Mouse (Mus musculus) heart, embryonic 10.5 days (tissue): Measurements from ENCODE around the gene Antxr1. TPM values are rescaled to one million over a fixed set of nuclear protein-coding genes. Genes with fewer than 3 reads are reported as not detected.

Source experiments
- DNase-seq: peaks from one replicate; pipeline ENCODE4 v3.0.0-alpha.2; 2017; ENCODE audit warnings: low spot score
- H3K27ac ChIP-seq: fragments of 300-500 bp; sonication (generic); 2 replicates; pipeline ENCODE4 v1.5.1; 2016; ENCODE audit warnings: mild to moderate bottlenecking
- H3K27me3 ChIP-seq: fragments of 300-500 bp; sonication (generic); 2 replicates; pipeline ENCODE4 v1.6.1; 2016; ENCODE audit warnings: mild to moderate bottlenecking; ENCODE audit not compliant: poor library complexity, insufficient read depth, severe bottlenecking
- H3K36me3 ChIP-seq: fragments of 300-500 bp; sonication (generic); 2 replicates; pipeline ENCODE4 v1.6.1; 2016; ENCODE audit warnings: mild to moderate bottlenecking, moderate library complexity
- H3K4me1 ChIP-seq: fragments of 300-500 bp; sonication (generic); 2 replicates; pipeline ENCODE4 v1.6.1; 2016; ENCODE audit warnings: mild to moderate bottlenecking
- H3K4me3 ChIP-seq: fragments of 300-500 bp; sonication (generic); 2 replicates; pipeline ENCODE4 v1.5.1; 2016; ENCODE audit warnings: mild to moderate bottlenecking, moderate library complexity
- H3K9me3 ChIP-seq: fragments of 300-500 bp; sonication (generic); 2 replicates; pipeline ENCODE4 v1.6.1; 2016; ENCODE audit warnings: mild to moderate bottlenecking, moderate library complexity
- WGBS: fragments of 180-500 bp; shearing (Covaris S2); methylation state at CpG from one replicate; pipeline ENCODE4 v1.1.7; 2016; 5-methylcytosine and 5-hydroxymethylcytosine counted together
- polyA plus RNA-seq: library from polyadenylated mRNA; unstranded; fragments of >200 nt; fragmentation: Nextera tagmentation; extraction: Ambion mirVana; gene quantifications from 2 replicates; pipeline ENCODE4 v1.2.1, GENCODE M21; 2016

The Antxr1 gene
- polyA plus RNA-seq, 1 experiment from 2014 or later = 3.8 TPM

DNA sequence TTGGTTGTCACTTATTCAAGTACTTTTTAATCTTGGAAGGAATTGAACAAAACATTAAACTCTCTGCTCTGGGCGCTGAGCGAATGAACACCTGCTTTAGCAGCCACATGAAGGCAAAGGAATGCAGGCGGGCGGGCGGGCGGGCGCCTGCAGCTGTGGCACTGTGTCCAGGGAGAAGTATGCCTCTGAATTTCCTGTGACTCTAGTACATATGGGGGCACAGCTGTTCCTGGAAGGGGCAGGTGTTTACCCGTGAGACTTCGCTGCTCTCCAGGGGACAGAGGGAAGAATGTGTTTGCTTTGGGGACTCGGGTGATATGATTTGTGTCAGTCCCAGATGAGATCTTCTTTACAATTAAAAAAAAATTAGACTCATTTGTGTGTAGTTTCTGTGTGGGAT lies 107.7 kb downstream of the Antxr1 start:
- Histone ChIP-seq H3K36me3 (0 out of 2 replicates have a peak, but pooled peaks cover 2% of the 10 kb centered on the region), H3K4me3 (no peak overlapping the region), H3K27me3 (no peaks in the 10 kb centered on the region), H3K27ac (no peak overlapping the region), H3K4me1 (peaks cover 13% of the 10 kb centered on the region), H3K9me3 (no peaks in the 10 kb centered on the region)
- WGBS = 80% methylated on average over 10 of the region's 10 CpGs
- no peak for DNase-seq

DNA sequence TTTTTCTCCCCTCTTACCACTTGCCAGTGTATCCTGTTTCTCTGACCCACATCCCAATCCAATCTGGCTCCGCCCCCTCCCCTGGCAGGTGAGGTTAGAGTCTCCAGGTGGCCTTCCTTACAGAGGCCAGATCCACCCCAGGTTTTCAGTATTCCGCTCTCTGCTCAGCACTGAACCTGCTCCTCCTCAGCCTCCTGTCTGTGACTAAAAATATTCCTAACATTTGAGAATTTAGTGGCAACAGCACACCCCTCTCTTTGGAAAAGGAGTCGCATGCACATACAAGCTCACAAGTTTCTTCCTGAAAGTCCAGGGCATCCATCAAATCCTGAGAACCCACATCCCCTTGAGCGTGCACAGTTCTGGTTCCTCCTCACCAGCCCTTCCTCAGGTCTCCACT lies 109.3 kb downstream of the Antxr1 start:
- Histone ChIP-seq H3K27ac (no peak overlapping the region), H3K4me3 (no peak overlapping the region), H3K36me3 (0 out of 2 replicates have a peak, but pooled peaks cover 2% of the 10 kb centered on the region), H3K4me1 (peaks cover 17% of the 10 kb centered on the region), H3K9me3 (no peaks in the 10 kb centered on the region), H3K27me3 (no peaks in the 10 kb centered on the region)
- no peak for DNase-seq
- WGBS = 74% methylated on average over 4 of the region's 4 CpGs

GRCm38 (mm10) chr6:87225286-87225685 lies 110.3 kb downstream of the Antxr1 start:
- 89% methylated on average over 1 of the region's 1 CpGs for WGBS
- H3K36me3 ChIP-seq = 0 out of 2 replicates have a peak, but pooled peaks cover 2% of the 10 kb centered on the region
- H3K27me3 ChIP-seq = no peaks in the 10 kb centered on the region
- no peak overlapping the region for H3K27ac ChIP-seq
- no peak overlapping the region for H3K4me3 ChIP-seq
- DNase-seq = no peak
- peaks cover 17% of the 10 kb centered on the region for H3K4me1 ChIP-seq
- H3K9me3 ChIP-seq = no peaks in the 10 kb centered on the region

DNA sequence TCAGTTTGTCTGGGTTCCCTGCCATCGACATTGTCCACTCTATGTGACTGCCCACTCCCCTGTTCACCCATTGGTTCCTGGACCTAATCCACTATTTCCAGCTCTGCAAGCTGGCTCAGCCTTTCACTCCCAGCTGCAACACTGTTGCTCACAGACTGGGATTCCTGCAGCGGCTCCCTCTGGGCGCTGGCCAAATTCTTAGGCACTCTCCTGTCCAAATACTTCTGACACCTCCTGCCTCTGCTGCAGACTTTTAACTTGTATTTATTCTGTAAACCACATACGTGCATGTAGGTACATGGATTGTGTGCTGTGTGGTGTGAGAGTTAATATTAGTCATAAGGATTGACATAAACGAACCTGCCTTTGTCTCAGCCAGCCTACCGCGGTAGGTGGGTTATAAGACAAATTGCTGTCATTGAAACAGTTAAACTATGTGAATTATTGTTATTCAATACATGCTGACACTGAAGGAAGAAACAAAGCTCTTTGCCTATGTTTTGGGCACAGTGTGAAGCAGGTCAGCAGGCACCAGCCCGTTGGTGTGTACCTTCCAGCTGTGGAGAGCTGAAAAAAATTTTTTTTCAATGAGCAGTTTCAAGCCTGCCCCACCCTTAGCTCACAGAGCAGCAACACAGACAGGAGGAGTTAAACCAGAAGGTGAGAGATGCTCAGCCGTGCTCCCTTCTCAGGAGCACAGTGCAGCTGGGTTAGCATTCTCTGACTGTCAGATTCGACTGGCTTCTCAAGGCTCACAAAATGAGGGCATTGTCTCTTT lies 112.6 kb downstream of the Antxr1 start:
- Histone ChIP-seq H3K4me3 (no peak overlapping the region), H3K36me3 (no peaks in the 10 kb centered on the region), H3K27me3 (no peaks in the 10 kb centered on the region), H3K27ac (no peak overlapping the region), H3K4me1 (peaks cover 27% of the 10 kb centered on the region), H3K9me3 (no peaks in the 10 kb centered on the region)
- no peak for DNase-seq
- WGBS = 70% methylated on average over 10 of the region's 10 CpGs

DNA sequence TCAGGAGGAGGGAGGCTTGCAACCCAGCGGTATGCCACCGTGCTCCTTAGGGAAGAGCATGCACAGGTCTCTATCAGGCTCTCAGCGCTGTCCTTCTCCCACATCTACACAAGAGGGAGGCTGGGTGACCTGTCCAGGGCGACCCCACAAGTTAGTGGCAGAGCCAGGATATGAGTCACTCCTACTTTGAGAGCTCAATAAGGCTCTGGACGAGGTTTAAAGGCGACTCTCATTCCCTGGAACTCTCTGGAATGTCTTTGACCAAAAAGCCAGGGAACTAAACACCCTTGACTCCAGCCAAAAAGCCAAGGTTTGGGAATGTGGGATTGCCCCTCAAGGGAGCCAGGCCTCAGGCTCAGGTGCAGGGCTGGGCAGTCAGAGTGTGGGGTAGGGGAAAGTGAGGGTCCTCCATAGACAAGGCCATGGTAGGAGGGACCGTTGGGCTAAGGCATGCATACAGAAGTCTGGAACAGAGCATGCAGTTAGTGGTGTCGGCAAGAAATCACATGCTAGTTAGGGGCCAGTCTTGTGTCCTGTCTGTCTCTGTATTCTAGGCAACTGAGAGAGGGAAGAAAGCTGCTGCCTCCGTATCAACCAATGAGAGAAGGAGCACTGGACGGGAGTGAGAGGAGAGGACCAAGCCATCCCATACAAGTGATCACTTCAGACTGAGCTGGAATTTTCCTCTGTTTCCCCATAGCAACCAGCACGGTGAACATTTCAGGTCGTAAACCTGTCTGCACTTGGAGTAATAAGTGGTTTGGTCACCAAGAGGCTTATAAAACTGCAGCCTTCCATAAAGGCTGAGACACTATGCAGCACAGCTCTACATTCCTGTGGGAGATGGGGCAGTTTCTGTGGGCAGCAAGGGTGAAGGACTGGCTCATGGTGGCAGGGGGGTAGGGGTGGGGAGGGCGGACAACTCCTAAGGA lies 116.3 kb downstream of the Antxr1 start:
- H3K4me1 ChIP-seq = peaks cover 26% of the 10 kb centered on the region
- no peak for DNase-seq
- no peak overlapping the region for H3K4me3 ChIP-seq
- H3K9me3 ChIP-seq = no peaks in the 10 kb centered on the region
- H3K27me3 ChIP-seq = no peaks in the 10 kb centered on the region
- no peak overlapping the region for H3K27ac ChIP-seq
- WGBS = 67% methylated on average over 13 of the region's 13 CpGs
- H3K36me3 ChIP-seq = no peaks in the 10 kb centered on the region

DNA sequence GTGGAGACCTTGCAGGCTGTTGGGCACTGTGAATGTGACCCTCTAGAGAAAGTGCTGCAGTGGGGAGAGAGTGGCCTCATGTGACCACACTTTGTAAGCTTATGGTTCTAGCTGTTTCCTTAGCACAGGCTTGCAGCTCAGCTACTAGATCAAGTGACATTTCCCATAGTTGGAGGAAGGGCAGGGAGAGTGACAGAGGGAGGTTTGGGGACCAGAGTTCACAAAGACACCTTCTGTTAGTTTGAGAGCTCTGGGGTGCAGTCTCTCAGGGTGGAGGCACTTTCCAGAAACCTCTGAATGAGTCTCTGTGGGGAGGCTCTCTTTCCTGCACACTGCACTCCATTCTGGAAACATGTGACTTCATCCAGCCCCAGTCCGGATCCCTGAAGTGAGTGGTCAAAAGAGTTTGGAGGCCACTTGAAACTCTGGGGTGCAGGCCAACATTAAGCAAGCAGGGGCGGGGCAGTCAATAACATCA lies 119.5 kb downstream of the Antxr1 start:
- Histone ChIP-seq H3K9me3 (no peaks in the 10 kb centered on the region), H3K27ac (peak overlapping the region; percentile 31; the same call in 1 of the 2 replicates), H3K36me3 (no peaks in the 10 kb centered on the region), H3K4me3 (no peak overlapping the region), H3K27me3 (no peaks in the 10 kb centered on the region), H3K4me1 (peaks cover 22% of the 10 kb centered on the region)
- 62% methylated on average over 2 of the region's 2 CpGs for WGBS
- no peak for DNase-seq

GRCm38 (mm10) chr6:87213262-87213661 lies 122.4 kb downstream of the Antxr1 start:
- Histone ChIP-seq H3K27me3 (no peaks in the 10 kb centered on the region), H3K36me3 (no peaks in the 10 kb centered on the region), H3K4me1 (peaks cover 11% of the 10 kb centered on the region), H3K27ac (no peak overlapping the region), H3K4me3 (no peak overlapping the region), H3K9me3 (no peaks in the 10 kb centered on the region)
- 81% methylated on average over 7 of the region's 7 CpGs for WGBS
- DNase-seq = no peak

DNA sequence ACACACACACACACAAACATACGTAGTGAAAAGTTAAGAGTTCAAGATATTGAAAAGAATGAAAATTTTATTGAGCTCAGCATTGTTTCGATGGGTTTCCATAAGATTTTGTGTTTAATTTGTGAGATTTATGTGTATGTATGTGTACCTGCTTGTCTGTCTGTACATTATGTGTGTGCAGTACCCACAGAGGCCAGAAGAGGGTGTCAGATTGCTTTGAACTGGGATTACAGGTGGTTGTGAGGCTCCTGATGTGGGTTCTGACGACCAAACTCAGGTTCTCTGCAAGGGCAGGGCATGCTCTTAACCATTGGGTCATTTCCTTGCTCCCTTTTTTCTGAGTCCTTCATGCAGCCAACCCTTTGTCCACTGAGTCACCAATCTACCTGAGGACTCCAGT lies 124.1 kb downstream of the Antxr1 start:
- WGBS = 84% methylated on average over 3 of the region's 3 CpGs
- DNase-seq = no peak
- Histone ChIP-seq H3K4me3 (no peak overlapping the region), H3K9me3 (no peaks in the 10 kb centered on the region), H3K4me1 (peaks cover 11% of the 10 kb centered on the region), H3K27ac (no peak overlapping the region), H3K36me3 (no peaks in the 10 kb centered on the region), H3K27me3 (no peaks in the 10 kb centered on the region)

DNA sequence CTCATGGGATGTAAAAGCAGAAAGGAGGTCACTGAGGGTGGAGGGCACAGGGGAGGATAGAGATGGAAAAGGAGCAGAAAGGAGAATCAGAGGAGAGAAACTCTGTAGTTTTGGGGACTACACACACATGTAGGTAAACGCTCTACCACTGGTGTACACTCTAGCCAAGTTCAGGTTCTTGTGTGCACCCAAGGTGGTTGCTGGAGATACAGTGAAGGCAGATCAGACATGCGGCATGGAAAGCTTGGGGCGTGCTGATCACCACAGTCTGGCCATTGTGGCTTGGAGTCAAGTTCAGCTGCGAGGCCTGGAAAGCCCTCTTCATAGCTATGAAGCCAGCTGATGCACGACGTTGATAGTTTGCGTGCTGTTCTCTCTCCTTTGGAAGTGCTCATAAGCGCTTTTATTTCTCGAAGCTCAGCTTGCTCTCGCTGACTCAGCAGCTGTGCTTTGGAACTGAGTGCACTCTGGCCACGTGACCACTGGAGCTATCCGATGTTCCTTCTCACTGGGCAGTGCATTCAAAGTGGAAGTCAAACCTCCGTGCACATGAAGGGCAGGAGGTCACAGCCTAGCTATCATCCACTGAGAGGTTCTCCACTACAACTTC lies 128.1 kb downstream of the Antxr1 start:
- no peak for DNase-seq
- 68% methylated on average over 13 of the region's 13 CpGs for WGBS
- no peak overlapping the region for H3K27ac ChIP-seq
- H3K4me3 ChIP-seq = no peak overlapping the region
- H3K9me3 ChIP-seq = no peaks in the 10 kb centered on the region
- H3K36me3 ChIP-seq = no peaks in the 10 kb centered on the region
- H3K27me3 ChIP-seq = 0 out of 2 replicates have a peak, but pooled peaks cover 6% of the 10 kb centered on the region
- H3K4me1 ChIP-seq = no peaks in the 10 kb centered on the region; the same call in 1 of the 2 replicates

- Histone ChIP-seq H3K9me3 (no peaks in the 10 kb centered on the region), H3K4me3 (no peak overlapping the region), H3K27ac (no peak overlapping the region), H3K4me1 (no peaks in the 10 kb centered on the region; the same call in 1 of the 2 replicates), H3K36me3 (no peaks in the 10 kb centered on the region), H3K27me3 (0 out of 2 replicates have a peak, but pooled peaks cover 6% of the 10 kb centered on the region)
- WGBS = 84% methylated on average over 4 of the region's 4 CpGs
- DNase-seq = no peak
Measured at GRCm38 (mm10) chr6:87206790-87207189, 128.8 kb downstream of the Antxr1 start.

DNA sequence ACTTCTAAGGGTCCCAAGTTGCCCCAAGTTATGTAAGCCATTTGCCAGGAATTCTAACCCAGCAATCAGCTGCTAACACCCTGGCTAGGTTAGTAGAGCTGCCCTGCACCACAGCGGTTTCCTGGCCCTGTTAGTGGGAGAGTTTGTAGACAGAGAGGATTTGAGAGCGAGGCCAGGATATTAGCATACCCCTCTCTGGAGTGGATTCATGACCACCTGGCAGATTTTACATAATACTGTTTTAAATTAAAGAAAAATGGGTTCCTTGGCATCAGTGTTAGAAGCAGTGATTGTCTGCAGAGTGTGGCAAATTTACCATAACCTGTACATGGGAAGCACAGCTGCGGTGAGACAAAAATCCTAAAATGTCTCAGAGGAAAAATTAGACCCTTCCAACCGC lies 132.2 kb downstream of the Antxr1 start:
- Histone ChIP-seq H3K9me3 (no peaks in the 10 kb centered on the region), H3K4me3 (no peak overlapping the region), H3K27me3 (0 out of 2 replicates have a peak, but pooled peaks cover 6% of the 10 kb centered on the region), H3K4me1 (no peaks in the 10 kb centered on the region; the same call in 1 of the 2 replicates), H3K36me3 (no peaks in the 10 kb centered on the region), H3K27ac (no peak overlapping the region)
- WGBS = 70% methylated on average over 4 of the region's 4 CpGs
- no peak for DNase-seq

DNA sequence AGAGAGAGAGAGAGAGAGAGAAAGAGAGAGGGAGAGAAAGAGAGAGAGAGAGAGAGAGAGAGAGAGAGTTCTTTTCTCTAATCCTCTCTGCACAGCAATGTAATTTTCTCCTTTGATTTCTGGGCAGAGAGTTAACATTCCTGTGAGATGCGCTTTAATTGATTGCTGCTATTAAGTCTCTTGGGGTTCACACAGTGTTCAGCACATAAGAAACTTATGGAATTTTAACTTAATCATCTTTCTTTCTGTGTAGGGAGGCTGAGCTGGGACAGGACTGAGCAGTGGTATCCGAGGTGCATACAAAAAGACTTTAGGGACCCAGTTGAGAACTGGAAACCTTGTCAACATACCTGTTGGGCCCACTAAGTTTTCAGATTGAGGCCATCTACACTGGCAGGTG lies 132.6 kb downstream of the Antxr1 start:
- H3K36me3 ChIP-seq = no peaks in the 10 kb centered on the region
- H3K9me3 ChIP-seq = no peaks in the 10 kb centered on the region
- 76% methylated on average over 2 of the region's 2 CpGs for WGBS
- H3K27ac ChIP-seq = no peak overlapping the region
- no peak for DNase-seq
- H3K4me3 ChIP-seq = no peak overlapping the region
- H3K4me1 ChIP-seq = no peaks in the 10 kb centered on the region; the same call in 1 of the 2 replicates
- H3K27me3 ChIP-seq = 0 out of 2 replicates have a peak, but pooled peaks cover 6% of the 10 kb centered on the region
